In the genomic region with DNA sequence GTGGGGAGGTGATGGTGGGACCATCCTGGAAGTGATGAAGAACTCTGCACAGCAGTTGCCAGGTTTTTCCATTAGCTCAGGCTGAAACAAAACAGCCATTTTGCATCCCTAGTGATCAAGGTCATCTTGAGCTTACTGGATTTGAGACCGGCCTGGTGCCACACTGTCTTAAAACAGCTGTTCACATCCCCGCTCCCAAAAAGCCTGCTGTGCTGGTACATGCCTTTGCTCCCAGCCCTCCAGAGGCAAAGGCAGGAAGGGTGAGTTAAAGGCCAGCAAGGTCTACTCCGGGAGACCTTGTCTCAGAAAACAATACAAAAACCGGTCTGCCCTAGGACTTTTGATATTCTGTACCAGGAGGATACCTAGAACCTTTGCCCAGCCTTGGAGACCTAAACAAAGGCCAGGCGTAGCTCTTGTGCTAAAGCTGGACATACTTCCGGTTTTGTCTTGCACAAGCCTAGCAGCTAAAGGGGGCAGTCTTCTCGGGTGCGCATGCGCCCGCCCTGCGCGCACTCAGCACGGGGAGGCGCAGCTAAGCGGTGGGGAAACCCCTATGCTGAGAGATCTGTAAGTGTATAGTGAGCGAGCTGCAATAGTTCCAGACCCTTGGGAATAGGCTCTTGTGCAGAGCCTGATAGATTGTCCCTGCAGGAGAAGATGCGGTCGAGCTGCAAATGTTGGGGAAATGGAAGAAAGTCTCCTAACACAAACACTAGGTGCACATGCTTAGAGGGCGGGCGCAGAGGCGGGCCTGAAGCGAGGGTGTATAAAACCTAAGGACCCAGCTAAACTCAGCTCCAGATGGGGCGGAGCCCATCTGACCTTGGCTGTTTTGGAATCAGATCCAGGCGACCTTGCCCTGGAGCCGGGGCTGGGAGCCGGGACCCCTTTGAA, we compare ENCODE assay signal across 8 mouse cellular contexts. TPM values are rescaled to one million over a fixed set of nuclear protein-coding genes. Genes with fewer than 3 reads are reported as not detected.
DNase-seq lines count a peak whose midpoint lies in the region; ATAC-seq lines count a peak whose summit lies in the region.

No protein-coding gene starts in this region.

- H3K36me3 ChIP-seq in intestine, embryonic 14.5 days (ENCODE audit: control insufficient read depth, insufficient read depth, low read length) = peaks cover 59% of the 10 kb centered on the region

- peak overlapping the region; percentile 31 for H3K4me3 ChIP-seq in intestine, embryonic 14.5 days (ENCODE audit: low read depth, low read length)

- no peaks in the 10 kb centered on the region for H3K27me3 ChIP-seq in intestine, embryonic 14.5 days (replicated peaks; ENCODE audit: control insufficient read depth, insufficient read depth, low read length)

- peak overlapping the region; percentile 64 for H3K4me2 ChIP-seq in intestine, embryonic 14.5 days (ENCODE audit: low read length)

- intact Hi-C loops in gastrocnemius, postnatal 36 days (cut with DNase I) = no loop called here
- intact Hi-C loops in left cerebral cortex, postnatal 14 days (cut with DNase I) = no loop called here

- H3K4me1 ChIP-seq in intestine, embryonic 14.5 days (replicated peaks; ENCODE audit: control insufficient read depth, insufficient read depth, low read length) = peaks cover 15% of the 10 kb centered on the region

- peak; percentile 87 for ATAC-seq in intestine, embryonic 14.5 days (replicated peaks; ENCODE audit: low FRiP score, low TSS enrichment, low read depth)
- ATAC-seq in megakaryocyte-erythroid progenitor cell, adult 5-6 weeks (replicated peaks; ENCODE audit: low FRiP score, low TSS enrichment, poor library complexity, severe bottlenecking) = peak; percentile 88

- H3K27ac ChIP-seq in intestine, embryonic 14.5 days (ENCODE audit: low read depth) = peak overlapping the region; percentile 86

- H3K9me3 ChIP-seq in intestine, embryonic 14.5 days (ENCODE audit: control insufficient read depth, low read length) = no peaks in the 10 kb centered on the region

- peak overlapping the region; percentile 31 for H3K9ac ChIP-seq in intestine, embryonic 14.5 days (ENCODE audit: low read length)

- peak; percentile 92 for DNase-seq in adrenal gland, adult 2 months
- DNase-seq in embryo, embryonic 11.5 days (ENCODE audit: low read depth, low spot score) = peak; percentile 74
- peak; percentile 70 to 77 for DNase-seq in gastrocnemius, postnatal 36 days
- peak; percentile 90 for DNase-seq in intestine, embryonic 14.5 days (ENCODE audit: low spot score)
- peak; percentile 81 for DNase-seq in left cerebral cortex, postnatal 14 days (ENCODE audit: low spot score in 2 of 2)
- DNase-seq in right cerebral cortex, postnatal 25 days = peak; percentile 84
- peak; percentile 91 for DNase-seq in yolk sac, embryonic 10.5 days (ENCODE audit: low spot score)

- whole genome bisulfite sequencing in intestine, embryonic 14.5 days = 9% methylated on average over 26 of the region's 26 CpGs

RNA-seq across cellular contexts. Expression of a gene that starts 11.4 kb away (rescaled TPM):
- 100 to 1,000 TPM in 1 of 2 experiments, 10 to 100 TPM in 1; 89.8 to 149 TPM for total RNA-seq in adrenal gland, adult 2 months (2021)
- polyA plus RNA-seq in adrenal gland, adult 2 months (2012; rRNA removed) = 163 and 221 TPM in 2 replicates
- 10 to 100 TPM; 12.4 to 14.9 TPM for total RNA-seq in gastrocnemius, postnatal 36 days (2021)
- polyA plus RNA-seq in intestine, embryonic 14.5 days (2014; fragmentation: Nextera tagmentation; extraction: Ambion mirVana) = 46.7 and 51.2 TPM in 2 replicates
- total RNA-seq in left cerebral cortex, postnatal 14 days (2021) = 10 to 100 TPM; 22.0 to 23.9 TPM
- 64.8 and 66.0 TPM in 2 replicates for total RNA-seq in megakaryocyte-erythroid progenitor cell, adult 5-6 weeks (2014; fragmentation: Nextera tagmentation)
- total RNA-seq in megakaryocyte-erythroid progenitor cell, adult 5-6 weeks (2017) = 36.1 and 49.7 TPM in 2 replicates

RNA-seq across cellular contexts. Expression of a gene that starts 14.9 kb away (rescaled TPM):
- 10 to 100 TPM; 39.8 to 62.1 TPM for total RNA-seq in adrenal gland, adult 2 months (2021)
- 165 and 177 TPM in 2 replicates for polyA plus RNA-seq in adrenal gland, adult 2 months (2012; rRNA removed)
- total RNA-seq in gastrocnemius, postnatal 36 days (2021) = 1 to 10 TPM; 6.9 to 9.5 TPM
- polyA plus RNA-seq in intestine, embryonic 14.5 days (2014; fragmentation: Nextera tagmentation; extraction: Ambion mirVana) = 18.0 and 21.7 TPM in 2 replicates
- total RNA-seq in left cerebral cortex, postnatal 14 days (2021) = 10 to 100 TPM; 23.9 to 24.4 TPM
- 44.7 and 51.2 TPM in 2 replicates for total RNA-seq in megakaryocyte-erythroid progenitor cell, adult 5-6 weeks (2014; fragmentation: Nextera tagmentation)
- 16.4 and 16.5 TPM in 2 replicates for total RNA-seq in megakaryocyte-erythroid progenitor cell, adult 5-6 weeks (2017)

RNA-seq across cellular contexts. Expression of a gene that starts 38.6 kb away (rescaled TPM):
- 10 to 100 TPM; 75.5 to 76.9 TPM for total RNA-seq in adrenal gland, adult 2 months (2021)
- polyA plus RNA-seq in adrenal gland, adult 2 months (2012; rRNA removed) = 43.8 and 54.1 TPM in 2 replicates
- 10 to 100 TPM; 23.3 to 25.4 TPM for total RNA-seq in gastrocnemius, postnatal 36 days (2021)
- polyA plus RNA-seq in intestine, embryonic 14.5 days (2014; fragmentation: Nextera tagmentation; extraction: Ambion mirVana) = 31.8 and 33.3 TPM in 2 replicates
- total RNA-seq in left cerebral cortex, postnatal 14 days (2021) = 10 to 100 TPM; 76.1 to 81.7 TPM
- total RNA-seq in megakaryocyte-erythroid progenitor cell, adult 5-6 weeks (2014; fragmentation: Nextera tagmentation) = 46.2 and 55.6 TPM in 2 replicates
- total RNA-seq in megakaryocyte-erythroid progenitor cell, adult 5-6 weeks (2017) = 60.7 and 86.1 TPM in 2 replicates

RNA-seq across cellular contexts. Expression of a gene that starts 39.9 kb away (rescaled TPM):
- total RNA-seq in adrenal gland, adult 2 months (2021) = 10 to 100 TPM; 42.6 to 44.2 TPM
- polyA plus RNA-seq in adrenal gland, adult 2 months (2012; rRNA removed) = 102 and 104 TPM in 2 replicates
- 10 to 100 TPM; 10.8 to 11.3 TPM for total RNA-seq in gastrocnemius, postnatal 36 days (2021)
- polyA plus RNA-seq in intestine, embryonic 14.5 days (2014; fragmentation: Nextera tagmentation; extraction: Ambion mirVana) = 23.2 and 28.8 TPM in 2 replicates
- total RNA-seq in left cerebral cortex, postnatal 14 days (2021) = 10 to 100 TPM; 12.6 to 15.9 TPM
- 17.8 and 18.3 TPM in 2 replicates for total RNA-seq in megakaryocyte-erythroid progenitor cell, adult 5-6 weeks (2014; fragmentation: Nextera tagmentation)
- 10.9 and 15.8 TPM in 2 replicates for total RNA-seq in megakaryocyte-erythroid progenitor cell, adult 5-6 weeks (2017)

RNA-seq across cellular contexts. Expression of a gene that starts 40.1 kb away (rescaled TPM):
- total RNA-seq in adrenal gland, adult 2 months (2021) = 10 to 100 TPM; 88.9 to 90.8 TPM
- 330 and 358 TPM in 2 replicates for polyA plus RNA-seq in adrenal gland, adult 2 months (2012; rRNA removed)
- total RNA-seq in gastrocnemius, postnatal 36 days (2021) = 10 to 100 TPM; 12.2 to 15.2 TPM
- polyA plus RNA-seq in intestine, embryonic 14.5 days (2014; fragmentation: Nextera tagmentation; extraction: Ambion mirVana) = 27.6 and 30.8 TPM in 2 replicates
- total RNA-seq in left cerebral cortex, postnatal 14 days (2021) = 10 to 100 TPM; 63.6 to 65.1 TPM
- total RNA-seq in megakaryocyte-erythroid progenitor cell, adult 5-6 weeks (2014; fragmentation: Nextera tagmentation) = 55.8 and 72.0 TPM in 2 replicates
- total RNA-seq in megakaryocyte-erythroid progenitor cell, adult 5-6 weeks (2017) = 8.2 and 14.4 TPM in 2 replicates

Comparison
In these comparisons a context has a peak if more than half of its experiments do, and no peak if none do; other contexts are left out.
1. Peak in every context shown above with its lines: DNase-seq, ATAC-seq, H3K4me3 ChIP-seq and H3K27ac ChIP-seq.